Mouse (Mus musculus) heart, adult 8-10 months (tissue): ENCODE data around the gene Stox2. TPM values are rescaled to one million over a fixed set of nuclear protein-coding genes. Genes with fewer than 3 reads are reported as not detected.

ENCODE experiments used
- DNase-seq: peaks from one replicate; pipeline ENCODE4 v3.0.0; 2022; ENCODE audit warnings: low spot score
- total RNA-seq, 4 experiments: library from RNA; stranded (reverse); gene quantifications; 2 replicates each; pipeline ENCODE4 v1.2.4; 2022

The Stox2 gene
- total RNA-seq, 4 experiments from 2014 or later: 8.4 to 10.6 (median 10.0) TPM

- no peak for DNase-seq
Measured at GRCm38 (mm10) chr8:47289641-47290040, 156.5 kb downstream of the Stox2 start.

- peak; percentile 37 for DNase-seq
Measured at GRCm38 (mm10) chr8:47288866-47289541, 157.2 kb downstream of the Stox2 start.

- no peak for DNase-seq
Measured at GRCm38 (mm10) chr8:47288131-47288865, 157.9 kb downstream of the Stox2 start.

GRCm38 (mm10) chr8:47287641-47288130, 158.5 kb downstream of the Stox2 start:
- no peak for DNase-seq

- DNase-seq: no peak
Measured at GRCm38 (mm10) chr8:47287201-47287621, 159.0 kb downstream of the Stox2 start.

- no peak for DNase-seq
Measured at GRCm38 (mm10) chr8:47286081-47286700, 160.0 kb downstream of the Stox2 start.

- DNase-seq: no peak
Measured at GRCm38 (mm10) chr8:47285435-47285834, 160.7 kb downstream of the Stox2 start.

GRCm38 (mm10) chr8:47284329-47285326, 161.5 kb downstream of the Stox2 start:
- DNase-seq: no peak

- DNase-seq: no peak
Measured at GRCm38 (mm10) chr8:47279898-47280297, 166.3 kb downstream of the Stox2 start.

- DNase-seq: no peak
Measured at GRCm38 (mm10) chr8:47278211-47278610, 168.0 kb downstream of the Stox2 start.

- no peak for DNase-seq
Measured at GRCm38 (mm10) chr8:47268931-47269330, 177.2 kb downstream of the Stox2 start.

GRCm38 (mm10) chr8:47268062-47268822, 177.9 kb downstream of the Stox2 start:
- peak; percentile 31 for DNase-seq

- no peak for DNase-seq
Measured at GRCm38 (mm10) chr8:47263070-47263843, 182.9 kb downstream of the Stox2 start.

- no peak for DNase-seq
Measured at GRCm38 (mm10) chr8:47260751-47261474, 185.2 kb downstream of the Stox2 start.

GRCm38 (mm10) chr8:47250832-47251231, 195.3 kb downstream of the Stox2 start:
- DNase-seq: no peak

- DNase-seq: no peak
Measured at GRCm38 (mm10) chr8:47245116-47245515, 201.0 kb downstream of the Stox2 start.

- no peak for DNase-seq
Measured at GRCm38 (mm10) chr8:47244202-47244601, 202.0 kb downstream of the Stox2 start.

- no peak for DNase-seq
Measured at GRCm38 (mm10) chr8:47243631-47244030, 202.5 kb downstream of the Stox2 start.
